Mouse (Mus musculus) frontal cortex, postnatal 14 days (tissue): Measurements from ENCODE around the gene Glt6d1.

Source experiments
- DNase-seq, 2 experiments: peaks; one replicate each; pipeline ENCODE4 v3.0.0; 2022; ENCODE audit warnings: low spot score in 2 of 2

The Glt6d1 gene

DNA sequence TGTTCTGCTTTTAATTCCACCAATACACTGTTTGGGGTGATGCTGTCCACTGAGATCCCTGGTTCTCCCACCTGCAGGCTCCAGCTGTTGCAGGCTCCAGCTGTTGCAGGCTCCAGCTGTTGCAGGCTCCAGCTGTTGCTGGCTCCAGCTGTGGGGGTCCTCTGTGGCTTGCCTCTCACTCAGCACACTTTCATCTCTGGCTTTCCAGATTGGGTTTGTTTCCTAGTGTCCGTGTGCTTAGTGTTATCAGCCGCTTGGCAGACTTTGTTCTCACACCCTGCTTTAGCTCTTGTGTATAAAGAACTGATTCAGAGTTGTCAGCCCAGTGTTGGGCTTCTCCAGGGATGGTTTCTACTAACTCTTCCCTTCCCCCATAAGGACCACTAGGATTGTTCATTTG is 18.0 kb downstream of the Glt6d1 start:
- DNase-seq = no peak

- DNase-seq = no peak
Observed at GRCm38 (mm10) chr2:25789092-25789491, 26.6 kb downstream of the Glt6d1 start.

- no peak for DNase-seq
Observed at GRCm38 (mm10) chr2:25785573-25786322, 29.9 kb downstream of the Glt6d1 start.

- no peak for DNase-seq
Observed at GRCm38 (mm10) chr2:25781957-25782356, 33.7 kb downstream of the Glt6d1 start, which contains the start of gene Gm13539. TSS of gene Gm13539 (plus strand) at chr2:25782257.

GRCm38 (mm10) chr2:25780921-25781320 is 34.7 kb downstream of the Glt6d1 start:
- no peak for DNase-seq

- DNase-seq = no peak
Observed at GRCm38 (mm10) chr2:25779076-25779475, 36.6 kb downstream of the Glt6d1 start.

DNA sequence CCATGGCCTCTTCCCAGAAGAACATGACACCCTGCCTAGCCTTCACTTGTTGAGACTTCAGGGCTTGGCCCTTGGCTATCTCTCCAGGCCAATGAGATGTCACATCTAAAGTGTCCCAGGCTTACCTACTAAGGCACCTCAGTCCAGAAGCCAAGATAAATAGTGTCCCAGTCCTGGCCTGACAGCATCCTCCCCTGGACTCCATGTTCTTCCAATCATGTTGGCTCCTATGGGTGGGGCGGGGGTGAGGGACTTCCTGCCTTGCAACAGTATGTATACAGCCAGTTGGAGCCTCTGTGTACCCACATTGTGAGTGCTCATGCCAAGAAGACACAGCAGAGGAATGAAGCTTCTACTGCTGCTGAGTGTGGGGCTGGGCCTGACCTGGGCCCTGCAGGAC is 38.9 kb downstream of the Glt6d1 start, which contains the start of gene Lcn11:
Gene Lcn11 (plus strand): TSS at position 301 of the 400 bp plus-strand sequence.
- no peak for DNase-seq

GRCm38 (mm10) chr2:25775991-25776390 is 39.7 kb downstream of the Glt6d1 start:
- no peak for DNase-seq

DNA sequence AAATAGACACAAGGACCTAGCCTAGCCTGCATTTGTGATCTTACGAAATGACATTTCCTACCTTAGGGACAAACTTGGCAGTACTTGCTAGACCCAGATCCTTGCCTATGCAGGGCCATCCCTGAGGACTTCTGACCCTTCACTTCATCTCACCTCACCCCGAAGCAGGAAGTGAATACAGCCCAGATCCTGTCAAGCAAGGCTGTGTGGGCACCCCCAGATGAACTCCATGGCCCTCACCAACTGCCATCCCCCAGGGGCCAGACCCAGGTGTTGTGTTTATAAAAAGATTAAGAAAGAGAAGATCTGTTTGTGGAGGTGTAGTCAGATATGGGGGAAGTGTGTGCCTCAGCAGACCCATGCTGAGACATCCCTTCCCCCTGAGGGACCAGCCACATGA is 41.0 kb downstream of the Glt6d1 start:
- no peak for DNase-seq

DNA sequence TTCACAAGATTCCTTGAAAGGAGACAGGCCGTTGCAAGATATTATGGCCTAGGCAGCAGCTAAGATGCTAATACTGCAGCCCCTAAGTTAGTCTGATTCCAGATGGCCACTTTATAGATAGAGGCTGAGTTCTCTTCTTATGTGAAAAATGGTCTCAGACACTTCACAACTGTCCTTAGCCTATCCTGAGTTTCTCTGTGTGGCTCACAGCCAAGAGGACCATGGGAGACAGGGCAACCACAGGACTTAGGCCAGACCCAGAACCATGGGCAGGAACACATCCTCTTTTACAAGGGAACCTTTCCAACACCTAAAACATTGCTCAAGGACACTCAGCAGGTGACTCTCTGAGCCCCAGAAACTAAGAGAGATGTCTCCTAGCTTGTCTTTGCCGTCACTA is 42.1 kb downstream of the Glt6d1 start:
- DNase-seq = no peak

DNA sequence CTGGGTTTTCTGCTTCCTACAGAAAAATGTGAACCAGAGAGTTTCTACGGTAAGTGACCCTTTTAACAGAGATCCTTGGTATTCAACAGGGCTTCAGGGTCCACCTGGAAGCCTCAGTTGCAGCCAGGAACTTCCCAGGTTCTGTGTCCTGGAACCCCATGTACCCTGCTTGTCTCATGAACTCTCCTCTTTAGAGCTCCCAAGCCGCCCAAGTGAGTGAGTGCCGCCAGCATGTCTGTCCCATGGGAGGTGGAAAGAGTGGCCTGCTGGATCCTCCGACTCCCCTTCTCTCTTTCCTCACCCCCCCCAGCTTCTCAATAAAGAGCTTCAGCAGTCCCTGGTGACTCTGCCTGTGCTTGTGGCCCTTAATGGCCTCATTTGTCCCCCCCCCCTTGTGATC is 47.9 kb downstream of the Glt6d1 start:
- no peak for DNase-seq

DNA sequence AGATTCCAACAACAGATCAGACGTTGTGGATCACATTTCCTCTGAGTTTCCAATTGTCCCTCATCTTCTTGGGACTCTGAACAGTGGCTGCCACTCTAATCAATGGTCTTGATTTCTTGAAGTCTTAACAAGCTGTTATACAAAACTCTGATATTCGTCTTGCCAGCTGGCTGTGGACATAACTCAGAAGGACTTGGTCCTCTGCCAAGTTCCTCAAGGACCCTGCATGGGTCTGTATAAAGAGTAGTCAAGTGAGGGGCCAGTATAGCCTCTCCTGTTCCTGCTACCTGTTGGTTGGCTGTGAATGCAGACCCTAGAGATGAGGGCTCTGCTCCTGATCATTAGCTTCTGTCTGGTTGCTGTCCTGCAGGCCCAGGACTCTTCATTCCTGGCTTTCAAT is 50.4 kb downstream of the Glt6d1 start, which contains the start of gene Lcn3:
Gene Lcn3 (plus strand): TSS at position 301 of the 400 bp plus-strand sequence.
- no peak for DNase-seq

- DNase-seq = no peak
Observed at GRCm38 (mm10) chr2:25758064-25758625, 57.5 kb downstream of the Glt6d1 start.

GRCm38 (mm10) chr2:25754201-25754600 is 61.4 kb downstream of the Glt6d1 start:
- DNase-seq = no peak
